Mouse (Mus musculus) G1E (cell line): ENCODE data around the gene Kifc1.

ENCODE experiments used
- CTCF ChIP-seq: IDR thresholded peaks from 2 replicates; pipeline ENCODE4 v1.5.1; 2012; ENCODE audit warnings: low read depth, low read length, inconsistent platforms, mixed read lengths
- GATA1 ChIP-seq: IDR thresholded peaks from 2 replicates; pipeline ENCODE4 v1.6.1; 2012; ENCODE audit warnings: borderline replicate concordance, low read length, inconsistent platforms, mixed read lengths
- TAL1 ChIP-seq: conservative IDR thresholded peaks from 2 replicates; pipeline ENCODE4 v1.6.1; 2012; ENCODE audit warnings: low read depth, low read length, inconsistent platforms, mixed read lengths

DNA sequence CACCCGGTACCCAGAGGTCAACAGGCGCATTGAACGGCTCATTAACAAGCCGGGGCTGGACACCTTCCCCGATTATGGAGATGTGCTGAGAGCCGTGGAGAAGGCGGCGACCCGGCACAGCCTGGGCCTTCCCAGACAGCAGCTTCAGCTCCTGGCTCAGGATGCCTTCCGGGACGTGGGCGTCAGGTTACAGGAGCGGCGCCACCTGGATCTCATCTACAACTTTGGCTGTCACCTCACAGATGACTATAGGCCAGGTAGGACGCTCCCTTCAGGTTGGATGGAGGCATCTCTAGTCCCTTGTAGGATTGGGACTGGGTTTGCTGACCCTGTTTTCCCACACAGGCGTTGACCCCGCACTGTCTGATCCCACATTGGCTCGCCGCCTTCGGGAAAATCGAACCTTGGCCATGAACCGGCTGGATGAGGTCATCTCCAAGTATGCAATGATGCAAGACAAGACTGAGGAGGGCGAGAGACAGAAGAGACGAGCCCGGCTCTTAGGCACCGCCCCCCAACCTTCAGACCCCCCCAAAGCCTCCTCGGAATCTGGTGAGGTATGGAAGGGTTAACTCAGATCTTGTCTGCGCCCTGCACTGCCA, 21.5 kb upstream of the Kifc1 start:
- TF ChIP-seq CTCF (no peak), GATA1 (no peak), TAL1 (no peak)
